Mouse (Mus musculus) liver, embryonic 14.5 days (tissue): Measurements from ENCODE around the gene Mettl24.

Experiments used
- CTCF ChIP-seq: IDR thresholded peaks from 2 replicates; pipeline ENCODE4 v1.5.1; 2016; ENCODE audit warnings: antibody characterized with exemption, low read depth, control low read depth
- EP300 ChIP-seq: IDR thresholded peaks from 2 replicates; pipeline ENCODE4 v1.6.1; 2016; ENCODE audit warnings: antibody characterized with exemption, low read depth

DNA sequence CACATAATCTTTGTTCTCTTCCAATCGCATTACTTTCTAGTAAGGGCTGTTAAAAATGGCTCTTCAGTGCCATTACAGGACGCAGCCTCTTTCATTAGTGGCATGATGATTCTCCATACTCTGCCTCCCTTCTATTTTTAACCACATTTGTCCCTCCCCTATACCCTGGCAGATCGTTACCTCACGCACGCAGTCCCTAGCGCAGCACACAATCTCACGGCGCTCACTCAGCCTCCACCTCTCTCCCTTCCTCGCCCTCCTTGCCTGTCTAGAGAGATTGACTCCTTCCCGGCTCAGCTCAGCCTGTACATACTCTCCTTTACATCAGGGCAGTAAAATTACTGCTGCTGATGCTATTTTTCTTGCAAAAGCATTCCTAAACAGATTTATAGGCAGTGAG is 161.5 kb downstream of the Mettl24 start:
- no peak for TF ChIP-seq EP300
- TF ChIP-seq CTCF = no peak
